Mouse (Mus musculus) CH12F3 (cell line): Measurements from ENCODE around the gene Muc20.

ENCODE experiments used
- in situ Hi-C: fragments of 300-500 bp; cut with MboI; formaldehyde crosslinking; loops from 2 replicates; pipeline ENCODE4 v1.14.3; 2020; ENCODE audit warnings: low sequenced_read_pairs

The Muc20 gene

GRCm38 (mm10) chr16:32803252-32803853 lies 6.1 kb upstream of the Muc20 start:
- in situ Hi-C loops = loop anchor here (25.0 kb wide), 1 partner anchor 359 kb away; no protein-coding TSS in a partner anchor

DNA sequence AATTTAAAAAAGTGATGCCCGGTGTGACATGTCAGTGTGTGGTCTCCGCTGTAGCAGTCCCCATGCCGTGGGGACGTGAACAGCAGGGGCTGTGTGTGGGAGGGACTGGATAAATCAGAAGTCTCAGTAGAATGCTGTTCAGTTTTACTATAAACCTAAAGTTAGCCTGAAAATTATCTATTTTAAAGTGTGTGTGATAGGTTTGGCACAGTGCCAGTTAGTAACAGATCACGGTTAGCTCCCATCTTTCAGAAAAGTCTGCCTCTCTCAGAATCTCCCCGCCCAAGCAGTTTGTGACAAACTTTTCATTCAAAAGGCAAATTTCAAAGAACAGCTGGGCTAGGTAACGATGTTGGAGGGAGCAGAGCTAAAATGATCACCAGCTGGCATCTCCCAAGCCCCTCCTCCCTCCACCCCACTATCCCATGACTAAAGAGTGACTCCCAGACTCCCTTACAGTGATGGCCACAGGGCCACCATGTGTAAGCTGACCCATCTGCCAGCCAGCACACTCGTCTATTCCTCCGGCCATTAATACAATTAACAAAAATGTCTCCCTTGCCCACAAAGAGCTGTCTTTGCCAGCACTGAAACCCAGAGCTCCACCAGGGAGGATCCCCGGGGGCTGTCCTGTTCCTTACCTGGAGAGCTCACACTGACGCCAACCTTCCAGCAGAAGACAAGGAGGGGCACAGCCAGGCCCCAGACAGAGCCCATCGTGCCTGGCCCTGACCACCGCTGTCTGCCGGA lies 384 bp downstream of the Muc20 start:
- in situ Hi-C loops = loop anchor here (10.0 kb wide), 1 partner anchor 92 kb away; no protein-coding TSS in a partner anchor

GRCm38 (mm10) chr16:32795177-32795576 lies 2.1 kb downstream of the Muc20 start:
- in situ Hi-C loops = loop anchor here (10.0 kb wide), 1 partner anchor 90 kb away; no protein-coding TSS in a partner anchor

DNA sequence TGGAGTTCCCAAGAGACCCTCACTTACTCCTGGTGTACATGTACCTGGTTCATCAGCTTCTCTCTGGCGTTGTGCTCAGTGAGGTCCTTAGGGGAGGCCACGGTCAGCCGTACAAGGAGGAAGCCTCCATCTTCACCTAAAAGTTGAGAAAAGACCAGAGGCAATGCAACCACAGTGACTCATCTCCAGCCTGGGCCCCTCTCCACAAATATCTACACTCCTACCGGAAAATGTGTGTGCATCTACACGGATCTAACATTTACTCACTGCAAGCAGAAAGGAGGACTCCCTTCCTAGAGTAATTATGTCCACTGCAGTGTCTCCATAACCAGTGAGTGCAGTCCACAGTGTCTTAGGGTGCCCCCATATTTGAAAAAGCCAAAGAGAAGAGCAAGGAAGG lies 7.2 kb downstream of the Muc20 start:
- in situ Hi-C loops = loop anchor here (10.0 kb wide), 1 partner anchor 85 kb away; no protein-coding TSS in a partner anchor

GRCm38 (mm10) chr16:32784840-32785239 lies 12.4 kb downstream of the Muc20 start:
- in situ Hi-C loops = no loop called here

- in situ Hi-C loops = no loop called here
Observed at GRCm38 (mm10) chr16:32783324-32784062, 13.7 kb downstream of the Muc20 start.

DNA sequence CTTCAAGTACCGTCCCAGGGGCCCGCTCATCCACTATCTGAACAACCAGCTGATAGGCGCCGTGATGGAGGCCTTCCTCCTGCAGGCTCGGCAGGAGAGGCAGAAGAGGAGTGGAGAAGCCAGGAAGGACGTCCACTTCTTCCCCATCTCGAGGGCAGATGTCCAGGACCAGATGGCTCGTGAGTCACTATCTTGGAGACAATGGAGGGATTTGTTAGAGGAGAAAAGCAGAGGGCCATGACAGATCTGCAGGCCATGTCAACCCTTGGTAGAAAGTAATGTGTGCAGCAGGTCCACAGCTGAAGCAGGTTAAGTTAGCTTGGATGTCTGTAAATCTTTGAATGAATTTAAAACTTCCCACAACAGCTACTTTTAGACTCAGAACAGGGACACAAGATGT lies 18.3 kb downstream of the Muc20 start:
- in situ Hi-C loops = no loop called here

GRCm38 (mm10) chr16:32776676-32777075 lies 20.6 kb downstream of the Muc20 start:
- in situ Hi-C loops = no loop called here

DNA sequence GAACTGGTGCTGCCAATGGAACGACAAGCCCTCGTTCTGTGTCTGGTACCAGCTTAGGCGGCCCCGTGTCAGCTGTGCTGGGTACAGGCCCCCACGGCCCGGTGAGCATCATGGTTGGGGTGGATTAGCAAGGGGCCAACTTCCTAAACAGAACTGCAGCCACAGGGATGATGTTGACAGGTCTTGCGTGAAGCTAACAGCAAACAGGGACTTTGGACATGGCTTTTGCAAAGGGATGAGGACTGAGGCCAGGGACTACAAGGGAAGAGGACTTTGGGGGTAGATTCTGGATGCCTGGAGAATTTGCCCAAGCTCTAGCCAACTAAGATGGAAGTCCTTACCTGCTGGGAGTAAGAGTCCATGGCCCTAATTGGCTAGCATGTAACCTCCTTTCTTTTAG lies 30.3 kb downstream of the Muc20 start:
- in situ Hi-C loops = no loop called here

GRCm38 (mm10) chr16:32764961-32765360 lies 32.3 kb downstream of the Muc20 start:
- in situ Hi-C loops = no loop called here

- in situ Hi-C loops = no loop called here
Observed at GRCm38 (mm10) chr16:32764550-32764949, 32.7 kb downstream of the Muc20 start.

DNA sequence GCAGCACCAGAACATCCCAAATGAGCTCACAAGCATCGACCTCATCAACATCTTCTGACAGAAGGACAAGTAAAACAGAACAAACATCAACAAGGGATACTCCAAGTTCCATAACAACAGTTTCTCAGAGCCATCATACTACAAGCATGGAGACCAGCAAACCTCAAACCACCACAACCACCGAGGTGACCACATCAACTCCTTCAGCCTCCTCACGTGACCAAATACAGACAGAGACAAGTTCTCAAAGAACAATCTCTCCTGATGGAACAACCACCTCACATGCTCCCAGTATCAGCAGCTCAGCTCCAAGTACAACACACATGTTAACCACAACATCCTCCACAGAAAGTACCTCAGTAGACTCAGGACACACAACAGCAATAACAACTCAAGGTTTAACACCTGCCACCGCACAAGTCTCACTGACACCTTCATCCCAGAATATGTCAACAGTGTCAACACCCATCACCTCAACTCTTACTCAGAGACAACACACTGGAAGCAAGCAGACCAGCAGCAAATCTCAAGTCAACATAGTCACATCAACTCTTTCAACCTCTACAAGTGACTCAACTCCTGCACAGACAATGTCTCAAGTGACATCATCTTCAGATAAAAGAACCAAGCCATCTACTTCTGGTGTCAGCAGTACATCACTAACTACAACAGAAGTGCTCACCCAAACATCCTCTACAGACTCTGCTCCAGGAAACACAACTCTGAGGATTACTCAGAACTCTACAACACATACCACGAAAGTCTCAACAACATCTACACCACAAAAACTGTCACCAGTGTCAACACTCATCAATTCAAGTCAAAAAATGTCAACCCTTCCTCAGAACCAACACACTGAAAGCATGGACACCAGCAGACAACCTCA lies 46.8 kb downstream of the Muc20 start:
- in situ Hi-C loops = no loop called here

DNA sequence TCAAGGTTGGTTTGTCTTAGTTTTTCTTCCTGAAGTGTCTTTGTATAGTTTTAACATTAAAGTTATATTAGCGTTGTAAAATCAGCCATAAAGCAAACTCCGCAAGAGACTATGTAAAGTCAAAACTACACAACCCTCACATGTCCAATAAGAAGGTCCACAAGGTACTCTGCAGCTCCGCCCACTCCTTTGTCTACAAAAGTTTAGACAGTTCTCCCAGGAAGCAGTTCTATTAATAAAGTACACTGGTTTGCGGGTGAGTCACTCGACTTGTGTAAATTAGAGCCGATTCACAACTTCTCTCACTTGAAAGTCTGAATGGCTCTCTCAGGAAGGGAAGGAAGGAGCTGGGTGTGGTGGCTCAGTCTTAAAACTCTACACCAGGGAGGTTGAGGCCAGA lies 51.4 kb downstream of the Muc20 start:
- in situ Hi-C loops = no loop called here

DNA sequence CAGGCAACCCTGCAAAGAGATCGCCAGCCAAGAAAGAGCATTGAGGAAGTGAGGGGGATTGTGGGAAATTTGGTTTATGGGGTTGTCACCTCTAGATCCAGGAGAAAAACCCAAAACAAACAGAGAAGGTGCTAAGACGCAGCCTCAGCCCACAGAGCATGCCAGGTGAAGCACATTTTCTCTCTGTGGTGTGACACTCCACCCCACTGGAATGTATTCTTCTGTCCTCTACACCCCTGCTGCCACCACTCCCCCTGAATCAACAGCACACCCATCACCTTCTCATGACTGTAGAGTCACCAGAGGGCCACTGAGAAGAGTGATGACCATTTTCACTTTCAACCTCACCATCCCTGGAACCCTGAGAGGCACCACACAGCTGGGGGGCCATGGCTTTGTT lies 54.5 kb downstream of the Muc20 start:
- in situ Hi-C loops = no loop called here

DNA sequence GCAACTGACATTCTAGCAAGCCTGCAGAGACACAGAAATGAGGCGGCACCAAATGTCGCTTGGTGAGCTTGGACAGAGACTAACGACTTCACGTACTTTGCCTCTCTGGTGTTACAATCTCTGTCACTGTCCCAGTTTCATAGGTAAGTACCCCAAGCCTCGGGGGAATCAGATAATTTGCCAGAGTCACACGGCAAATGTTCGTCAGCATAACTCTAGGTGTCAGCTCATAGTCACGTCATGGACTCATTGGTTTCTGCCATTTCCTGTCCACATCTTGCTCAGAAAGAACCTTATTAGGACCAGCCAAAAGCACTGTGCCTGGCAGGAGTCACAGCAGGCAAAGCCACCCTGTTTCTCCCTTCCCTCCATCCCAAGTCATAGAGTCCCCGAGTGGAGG lies 55.9 kb downstream of the Muc20 start:
- in situ Hi-C loops = no loop called here

GRCm38 (mm10) chr16:32740003-32740663 lies 57.1 kb downstream of the Muc20 start:
- in situ Hi-C loops = no loop called here

DNA sequence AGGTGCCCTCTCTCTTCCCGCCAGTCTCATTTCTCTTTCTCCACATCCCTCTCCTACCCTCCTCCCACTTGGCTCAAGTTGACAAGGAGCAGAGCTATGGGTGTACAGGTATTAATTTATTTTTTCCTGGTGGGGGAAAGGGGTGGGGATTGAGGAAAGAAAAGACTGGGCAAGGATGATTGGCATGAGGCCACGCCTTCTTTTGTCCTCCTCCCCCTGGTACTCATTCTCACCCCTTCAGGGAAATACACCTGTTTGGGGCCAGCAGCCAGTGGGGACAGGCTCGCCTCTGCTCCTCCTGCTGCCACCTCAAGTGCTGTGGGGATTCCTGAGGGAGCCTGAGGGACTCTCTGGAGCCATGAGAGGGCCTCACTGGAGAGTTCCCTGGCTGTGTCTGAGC lies 61.2 kb downstream of the Muc20 start:
- in situ Hi-C loops = no loop called here

- in situ Hi-C loops = no loop called here
Observed at GRCm38 (mm10) chr16:32735586-32735985, 61.6 kb downstream of the Muc20 start, which contains the start of gene Muc4. TSS of gene Muc4 (plus strand) at chr16:32735886.

- in situ Hi-C loops = no loop called here
Observed at GRCm38 (mm10) chr16:32733213-32733612, 64.0 kb downstream of the Muc20 start.

- in situ Hi-C loops = no loop called here
Observed at GRCm38 (mm10) chr16:32728730-32729129, 68.5 kb downstream of the Muc20 start.
